Mouse (Mus musculus): ENCODE data around the gene Il2rb. TPM values are rescaled to one million over a fixed set of nuclear protein-coding genes. Genes with fewer than 3 reads are reported as not detected.

Il2rb gene
- polyA plus RNA-seq, 2 experiments, result 0.26 to 0.52 TPM

DNA sequence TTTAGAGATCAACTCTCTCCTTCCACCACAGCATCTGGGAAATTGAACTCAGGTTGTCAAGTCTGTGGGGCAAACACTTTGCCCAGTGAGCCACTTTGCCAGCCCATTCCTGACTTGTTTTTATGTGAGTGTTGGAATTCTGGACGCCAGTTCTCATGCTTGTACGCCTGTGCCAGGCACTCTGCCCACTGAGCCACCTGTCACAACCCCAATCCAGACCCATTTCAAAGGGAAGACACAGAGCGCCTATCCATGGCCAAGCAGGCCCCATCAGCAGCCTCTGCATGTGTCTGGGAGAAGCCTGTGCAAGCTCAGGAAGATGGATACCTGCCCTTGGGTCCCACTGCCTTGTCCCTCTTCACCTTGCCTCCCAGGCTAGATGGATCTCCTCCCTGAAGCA, 3.8 kb downstream of the Il2rb start:
- Histone ChIP-seq H3K9me3 (ENCODE audit: control insufficient read depth, low read length) (no peaks in the 10 kb centered on the region), H3K4me3 (ENCODE audit: insufficient read depth in 1 of 2, low read depth in 2 of 2, low read length in 2 of 2) (no peak overlapping the region), H3K27ac (no peak overlapping the region), H3K27me3 (ENCODE audit: control insufficient read depth, insufficient read depth, low read length) (no peaks in the 10 kb centered on the region), H3K4me2 (ENCODE audit: low read depth) (no peak overlapping the region), H3K4me1 (replicated peaks; ENCODE audit: control insufficient read depth in 2 of 2, insufficient read depth in 2 of 2, low read length in 1 of 2) (peaks cover 0 to 4% of the 10 kb centered on the region in 2 experiments; a peak in 1 of 4 replicates), H3K9ac (replicated peaks) (no peak overlapping the region), H3K36me3 (replicated peaks; ENCODE audit: control insufficient read depth, insufficient read depth, low read depth) (no peaks in the 10 kb centered on the region)
- no peak for TF ChIP-seq EP300 (IDR thresholded peaks at IDR 0.05; ENCODE audit: low read depth)
- TF ChIP-seq CTCF (IDR thresholded peaks at IDR 0.05; ENCODE audit: low read depth), result no peak
- WGBS (ENCODE audit: insufficient replicate concordance), result 49% methylated on average over 3 of the region's 3 CpGs
- no peak for DNase-seq (ENCODE audit: low read depth in 3 of 3, low spot score in 3 of 3)
- ATAC-seq (ENCODE audit: insufficient read depth), result no peak

DNA sequence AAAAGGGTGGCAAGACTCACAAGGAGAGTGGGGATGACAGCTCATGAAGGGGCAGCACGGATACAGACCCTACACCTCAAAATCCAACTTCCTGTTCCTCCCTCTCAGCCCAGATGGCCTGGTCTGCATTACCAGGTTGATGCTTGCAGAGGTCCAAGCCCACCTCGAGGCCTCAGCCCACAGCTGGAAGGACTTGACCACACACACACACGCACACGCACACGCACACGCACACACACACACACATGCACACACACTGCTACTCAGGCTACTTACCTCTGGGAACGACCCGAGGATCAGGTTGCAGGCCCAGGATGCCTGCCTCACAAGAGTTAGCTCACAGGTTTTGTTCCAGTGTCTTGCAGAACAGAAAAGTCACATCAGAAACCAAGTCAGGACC, 5.2 kb downstream of the Il2rb start:
- no peak for ATAC-seq (ENCODE audit: insufficient read depth)
- Histone ChIP-seq H3K27ac (no peak overlapping the region), H3K9me3 (ENCODE audit: control insufficient read depth, low read length) (no peaks in the 10 kb centered on the region), H3K36me3 (replicated peaks; ENCODE audit: control insufficient read depth, insufficient read depth, low read depth) (no peaks in the 10 kb centered on the region), H3K4me1 (replicated peaks; ENCODE audit: control insufficient read depth in 2 of 2, insufficient read depth in 2 of 2, low read length in 1 of 2) (peaks cover 0 to 4% of the 10 kb centered on the region in 2 experiments; a peak in 1 of 4 replicates), H3K27me3 (ENCODE audit: control insufficient read depth, insufficient read depth, low read length) (no peaks in the 10 kb centered on the region), H3K9ac (replicated peaks) (no peak overlapping the region), H3K4me3 (ENCODE audit: insufficient read depth in 1 of 2, low read depth in 2 of 2, low read length in 2 of 2) (no peak overlapping the region), H3K4me2 (ENCODE audit: low read depth) (no peak overlapping the region)
- TF ChIP-seq EP300 (IDR thresholded peaks at IDR 0.05; ENCODE audit: low read depth), result no peak
- no peak for TF ChIP-seq CTCF (IDR thresholded peaks at IDR 0.05; ENCODE audit: low read depth)
- 62% methylated on average over 8 of the region's 8 CpGs for WGBS (ENCODE audit: insufficient replicate concordance)
- no peak for DNase-seq (ENCODE audit: low read depth in 3 of 3, low spot score in 3 of 3)

DNA sequence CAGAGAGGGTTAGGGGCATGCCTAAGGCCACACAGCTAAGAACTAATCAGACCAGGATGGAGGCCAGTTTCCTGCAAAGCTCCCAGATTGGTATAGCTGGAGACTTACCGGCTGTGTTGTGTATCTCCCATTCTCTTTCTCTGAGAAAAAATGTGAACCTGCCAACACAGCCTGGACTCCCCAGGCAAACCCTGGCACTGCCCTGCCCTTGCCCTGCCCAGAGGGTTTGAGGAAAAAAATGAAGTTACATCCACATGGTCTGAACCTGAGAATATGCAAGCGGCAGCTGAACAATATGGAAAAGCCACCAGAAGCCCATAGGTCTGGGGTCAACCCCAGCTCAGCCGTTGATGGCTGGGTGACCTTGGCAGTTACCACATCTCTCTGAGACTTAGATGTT, 5.8 kb downstream of the Il2rb start:
- TF ChIP-seq CTCF (IDR thresholded peaks at IDR 0.05; ENCODE audit: low read depth), result no peak
- no peak for TF ChIP-seq EP300 (IDR thresholded peaks at IDR 0.05; ENCODE audit: low read depth)
- DNase-seq (ENCODE audit: low read depth in 3 of 3, low spot score in 3 of 3) (no peak), ATAC-seq (ENCODE audit: insufficient read depth) (no peak)
- peaks cover 0 to 4% of the 10 kb centered on the region in 2 experiments; a peak in 1 of 4 replicates for H3K4me1 ChIP-seq (replicated peaks; ENCODE audit: control insufficient read depth in 2 of 2, insufficient read depth in 2 of 2, low read length in 1 of 2)
- no peaks in the 10 kb centered on the region for H3K36me3 ChIP-seq (replicated peaks; ENCODE audit: control insufficient read depth, insufficient read depth, low read depth)
- no peak overlapping the region for H3K9ac ChIP-seq (replicated peaks)
- no peak overlapping the region for H3K4me3 ChIP-seq (ENCODE audit: insufficient read depth in 1 of 2, low read depth in 2 of 2, low read length in 2 of 2)
- WGBS (ENCODE audit: insufficient replicate concordance), result 65% methylated on average over 3 of the region's 3 CpGs
- H3K27me3 ChIP-seq (ENCODE audit: control insufficient read depth, insufficient read depth, low read length), result no peaks in the 10 kb centered on the region
- H3K27ac ChIP-seq, result no peak overlapping the region
- no peaks in the 10 kb centered on the region for H3K9me3 ChIP-seq (ENCODE audit: control insufficient read depth, low read length)
- no peak overlapping the region for H3K4me2 ChIP-seq (ENCODE audit: low read depth)

- H3K27ac ChIP-seq, result no peak overlapping the region
- no peaks in the 10 kb centered on the region for H3K9me3 ChIP-seq (ENCODE audit: control insufficient read depth, low read length)
- no peak overlapping the region for H3K4me3 ChIP-seq (ENCODE audit: insufficient read depth in 1 of 2, low read depth in 2 of 2, low read length in 2 of 2)
- 0 out of 4 replicates have a peak, but pooled peaks cover 0 to 2% of the 10 kb centered on the region in 2 experiments for H3K4me1 ChIP-seq (replicated peaks; ENCODE audit: control insufficient read depth in 2 of 2, insufficient read depth in 2 of 2, low read length in 1 of 2)
- no peak overlapping the region for H3K9ac ChIP-seq (replicated peaks)
- H3K27me3 ChIP-seq (ENCODE audit: control insufficient read depth, insufficient read depth, low read length), result no peaks in the 10 kb centered on the region
- no peak overlapping the region for H3K4me2 ChIP-seq (ENCODE audit: low read depth)
- H3K36me3 ChIP-seq (replicated peaks; ENCODE audit: control insufficient read depth, insufficient read depth, low read depth), result no peaks in the 10 kb centered on the region
- TF ChIP-seq EP300 (IDR thresholded peaks at IDR 0.05; ENCODE audit: low read depth), result no peak
- no peak for TF ChIP-seq CTCF (IDR thresholded peaks at IDR 0.05; ENCODE audit: low read depth)
- DNase-seq (ENCODE audit: low read depth in 3 of 3, low spot score in 3 of 3), result no peak
- WGBS (ENCODE audit: insufficient replicate concordance), result 36% methylated on average over 4 of the region's 4 CpGs
- no peak for ATAC-seq (ENCODE audit: insufficient read depth)
Measured at GRCm38 (mm10) chr15:78487066-78487465, 8.0 kb downstream of the Il2rb start.

GRCm38 (mm10) chr15:78486564-78486963, 8.5 kb downstream of the Il2rb start:
- 69% methylated on average over 1 of the region's 1 CpGs for WGBS (ENCODE audit: insufficient replicate concordance)
- no peak for DNase-seq (ENCODE audit: low read depth in 3 of 3, low spot score in 3 of 3)
- no peak overlapping the region for H3K4me2 ChIP-seq (ENCODE audit: low read depth)
- no peak for TF ChIP-seq EP300 (IDR thresholded peaks at IDR 0.05; ENCODE audit: low read depth)
- TF ChIP-seq CTCF (IDR thresholded peaks at IDR 0.05; ENCODE audit: low read depth), result no peak
- 0 out of 4 replicates have a peak, but pooled peaks cover 0 to 2% of the 10 kb centered on the region in 2 experiments for H3K4me1 ChIP-seq (replicated peaks; ENCODE audit: control insufficient read depth in 2 of 2, insufficient read depth in 2 of 2, low read length in 1 of 2)
- H3K9ac ChIP-seq (replicated peaks), result no peak overlapping the region
- no peaks in the 10 kb centered on the region for H3K36me3 ChIP-seq (replicated peaks; ENCODE audit: control insufficient read depth, insufficient read depth, low read depth)
- no peak overlapping the region for H3K27ac ChIP-seq
- no peaks in the 10 kb centered on the region for H3K9me3 ChIP-seq (ENCODE audit: control insufficient read depth, low read length)
- no peaks in the 10 kb centered on the region for H3K27me3 ChIP-seq (ENCODE audit: control insufficient read depth, insufficient read depth, low read length)
- ATAC-seq (ENCODE audit: insufficient read depth), result no peak
- H3K4me3 ChIP-seq (ENCODE audit: insufficient read depth in 1 of 2, low read depth in 2 of 2, low read length in 2 of 2), result no peak overlapping the region

Measured in liver, embryonic 14.5 days (tissue).